8 mouse cellular contexts compared by ENCODE assay signal in the genomic region with DNA sequence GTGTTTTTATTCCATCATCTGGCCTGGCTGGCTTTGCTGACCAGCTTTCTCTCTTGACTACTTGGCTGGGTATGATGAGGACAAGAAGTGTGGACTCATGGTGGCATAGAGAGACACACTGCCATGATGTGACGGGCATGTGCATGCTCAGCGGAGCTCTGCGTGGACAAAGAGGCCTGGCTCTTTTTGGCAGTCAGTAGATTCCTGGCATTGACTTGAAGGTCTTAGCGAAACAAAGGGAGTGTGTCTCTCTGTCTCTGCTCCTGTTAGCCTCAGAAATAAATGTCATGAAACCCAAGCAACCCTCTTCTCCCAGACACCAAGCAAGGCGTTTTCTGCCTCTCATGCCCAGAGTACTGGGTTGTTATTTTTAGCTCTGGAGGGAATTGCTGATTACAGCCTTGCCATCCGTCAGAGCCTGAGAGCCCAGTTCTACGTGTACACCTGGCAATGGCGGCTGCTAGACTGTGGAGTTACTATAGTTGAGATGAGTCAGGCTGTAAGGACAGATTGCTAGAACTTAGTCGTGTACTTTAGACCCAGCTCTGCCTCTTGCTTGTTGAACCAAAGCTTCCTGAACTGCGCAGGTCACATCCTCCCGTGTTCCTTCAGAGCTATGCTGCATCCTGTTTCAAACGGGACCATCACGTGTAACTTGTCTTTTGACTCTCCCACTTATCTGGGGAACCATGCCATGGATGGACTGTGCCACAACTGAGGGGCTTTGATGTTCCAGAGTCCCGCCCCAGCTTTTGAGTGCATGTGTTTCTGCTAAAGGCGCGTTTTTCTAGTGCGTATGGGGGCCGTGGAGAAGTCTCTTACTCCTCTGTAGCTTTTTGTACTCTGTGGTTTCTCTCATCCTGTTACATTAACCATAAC.
DNase-seq lines count a peak whose midpoint lies in the region; ATAC-seq lines count a peak whose summit lies in the region.

No protein-coding gene starts in this region.

- WGBS in embryonic facial prominence, embryonic 12.5 days: 44% methylated on average over 18 of the region's 18 CpGs
- 61% methylated on average over 18 of the region's 18 CpGs for WGBS in hindbrain, embryonic 13.5 days
- 72% methylated on average over 18 of the region's 18 CpGs for WGBS in midbrain, embryonic 12.5 days

- peaks cover 29% of the 10 kb centered on the region for H3K36me3 ChIP-seq in embryonic facial prominence, embryonic 12.5 days
- H3K36me3 ChIP-seq in hindbrain, embryonic 13.5 days: 0 out of 2 replicates have a peak, but pooled peaks cover 5% of the 10 kb centered on the region
- no peaks in the 10 kb centered on the region for H3K36me3 ChIP-seq in midbrain, embryonic 12.5 days

- H3K27ac ChIP-seq in embryonic facial prominence, embryonic 12.5 days: peak overlapping the region; percentile 82
- 0 out of 2 replicates have a peak overlapping the region, but pooled peaks have one; percentile 55 for H3K27ac ChIP-seq in hindbrain, embryonic 13.5 days
- peak overlapping the region; percentile 60; the same call in 1 of the 2 replicates for H3K27ac ChIP-seq in midbrain, embryonic 12.5 days (replicated peaks)

- no peak overlapping the region for H3K4me2 ChIP-seq in embryonic facial prominence, embryonic 12.5 days (replicated peaks)
- H3K4me2 ChIP-seq in hindbrain, embryonic 13.5 days: no peak overlapping the region
- no peak overlapping the region for H3K4me2 ChIP-seq in midbrain, embryonic 12.5 days (replicated peaks)

- no peaks in the 10 kb centered on the region for H3K27me3 ChIP-seq in embryonic facial prominence, embryonic 12.5 days
- no peaks in the 10 kb centered on the region for H3K27me3 ChIP-seq in hindbrain, embryonic 13.5 days
- H3K27me3 ChIP-seq in midbrain, embryonic 12.5 days: 0 out of 2 replicates have a peak, but pooled peaks cover 7% of the 10 kb centered on the region

- peaks cover 58% of the 10 kb centered on the region for H3K4me1 ChIP-seq in embryonic facial prominence, embryonic 12.5 days
- peaks cover 22% of the 10 kb centered on the region for H3K4me1 ChIP-seq in hindbrain, embryonic 13.5 days (replicated peaks)
- H3K4me1 ChIP-seq in midbrain, embryonic 12.5 days: peaks cover 21% of the 10 kb centered on the region

- no peaks in the 10 kb centered on the region for H3K9me3 ChIP-seq in embryonic facial prominence, embryonic 12.5 days
- no peaks in the 10 kb centered on the region for H3K9me3 ChIP-seq in hindbrain, embryonic 13.5 days
- H3K9me3 ChIP-seq in midbrain, embryonic 12.5 days: no peaks in the 10 kb centered on the region

- no peak for ATAC-seq in embryonic facial prominence, embryonic 12.5 days (ENCODE audit: insufficient number of reproducible peaks, insufficient read depth, low FRiP score, low TSS enrichment)
- ATAC-seq in hindbrain, embryonic 13.5 days (ENCODE audit: low FRiP score): peak; percentile 77
- 0 out of 2 replicates have a peak, but pooled peaks have one; percentile 29 for ATAC-seq in midbrain, embryonic 12.5 days (ENCODE audit: low FRiP score, low read depth)

- no peak overlapping the region for H3K4me3 ChIP-seq in embryonic facial prominence, embryonic 12.5 days
- H3K4me3 ChIP-seq in hindbrain, embryonic 13.5 days: no peak overlapping the region
- H3K4me3 ChIP-seq in midbrain, embryonic 12.5 days: no peak overlapping the region

- H3K9ac ChIP-seq in embryonic facial prominence, embryonic 12.5 days: no peak overlapping the region
- H3K9ac ChIP-seq in hindbrain, embryonic 13.5 days: no peak overlapping the region
- H3K9ac ChIP-seq in midbrain, embryonic 12.5 days (replicated peaks): 0 out of 2 replicates have a peak overlapping the region, but pooled peaks have one; percentile 8

- peak; percentile 41 for DNase-seq in left cerebral cortex, postnatal 4 days
- DNase-seq in left cerebral cortex, adult 11 months (ENCODE audit: low spot score): no peak
- DNase-seq in embryo, embryonic 9.5 days (ENCODE audit: extremely low spot score): no peak
- DNase-seq in ovary, postnatal 36 days (ENCODE audit: low spot score): no peak
- DNase-seq in layer of hippocampus, adult 9-10 months (ENCODE audit: low spot score): no peak

- intact Hi-C loops in left cerebral cortex, postnatal 4 days (cut with DNase I): no loop called here
